Mouse (Mus musculus): ENCODE data around the gene Abr. TPM values are rescaled to one million over a fixed set of nuclear protein-coding genes. Genes with fewer than 3 reads are reported as not detected.

Abr gene
- polyA plus RNA-seq, 1 experiment from 2014 or later = 76.2 TPM

DNA sequence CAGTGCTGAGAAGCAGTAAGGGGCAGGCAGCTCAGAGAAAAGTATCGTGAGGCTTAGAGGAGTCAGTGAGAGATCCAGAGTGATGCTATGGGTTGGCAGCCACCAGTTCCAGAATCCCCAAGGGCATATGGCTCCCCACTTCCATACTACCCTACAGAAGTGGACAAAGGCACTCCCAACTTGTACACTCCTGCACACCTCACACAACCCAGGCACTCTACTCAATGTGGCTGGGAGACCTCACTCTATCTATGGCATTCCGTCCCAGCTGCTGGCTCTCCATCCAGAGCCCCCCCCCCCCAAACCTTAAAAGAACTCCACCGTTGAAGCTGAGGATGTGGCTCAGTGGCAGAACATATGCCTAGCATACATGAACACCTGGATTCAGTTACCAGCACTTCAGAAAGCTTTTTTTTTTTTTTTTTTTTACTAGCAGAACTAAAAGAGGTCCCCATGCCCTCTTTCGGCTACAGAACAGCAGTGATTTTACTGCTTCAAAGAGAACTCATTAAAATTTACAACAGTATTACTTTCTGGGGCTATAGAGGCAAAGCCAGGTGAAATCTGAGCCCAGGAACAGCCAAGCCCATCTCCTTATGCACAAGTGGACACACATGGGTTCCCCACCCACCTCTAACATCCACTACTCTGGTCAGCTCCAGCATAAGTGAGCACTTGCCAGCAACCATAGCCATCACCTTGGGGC lies 96.3 kb downstream of the Abr start:
- no peak overlapping the region for H3K4me2 ChIP-seq (replicated peaks)
- no peak overlapping the region for H3K27ac ChIP-seq
- ATAC-seq (ENCODE audit: low FRiP score, low read depth) = no peak
- H3K4me1 ChIP-seq = peaks cover 27% of the 10 kb centered on the region
- no peak overlapping the region for H3K4me3 ChIP-seq
- no peaks in the 10 kb centered on the region for H3K27me3 ChIP-seq (replicated peaks)
- H3K36me3 ChIP-seq = no peaks in the 10 kb centered on the region
- H3K9me3 ChIP-seq = no peaks in the 10 kb centered on the region
- H3K9ac ChIP-seq = no peak overlapping the region
- 68% methylated on average over 4 of the region's 4 CpGs for WGBS

- Histone ChIP-seq H3K27me3 (replicated peaks) (no peaks in the 10 kb centered on the region), H3K9me3 (no peaks in the 10 kb centered on the region), H3K36me3 (no peaks in the 10 kb centered on the region), H3K9ac (no peak overlapping the region), H3K27ac (no peak overlapping the region), H3K4me1 (peaks cover 25% of the 10 kb centered on the region), H3K4me2 (replicated peaks) (no peak overlapping the region), H3K4me3 (no peak overlapping the region)
- 12% methylated on average over 8 of the region's 8 CpGs for WGBS
- ATAC-seq (ENCODE audit: low FRiP score, low read depth) = peak; percentile 57
Measured at GRCm38 (mm10) chr11:76524947-76525346, 97.2 kb downstream of the Abr start.

DNA sequence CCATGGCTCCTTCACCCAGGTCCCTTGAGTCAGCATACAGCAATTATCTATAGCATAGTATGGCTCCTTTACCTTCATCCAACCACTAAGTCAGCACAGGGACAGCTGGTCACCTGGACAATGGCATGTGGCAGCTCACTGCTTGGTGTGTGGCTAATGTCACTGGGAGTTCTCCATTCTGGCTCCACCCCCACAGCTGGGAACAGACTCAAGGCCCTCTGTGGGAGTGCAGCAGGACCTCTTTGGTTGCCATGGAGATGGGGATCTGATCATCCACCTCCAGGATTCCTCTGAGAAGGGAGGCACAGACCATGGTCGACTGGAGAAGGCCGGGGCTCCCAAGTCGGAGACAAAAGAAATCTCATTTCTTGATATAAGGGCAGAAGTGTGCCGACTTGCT lies 98.8 kb downstream of the Abr start:
- no peak overlapping the region for H3K4me3 ChIP-seq
- ATAC-seq (ENCODE audit: low FRiP score, low read depth) = peak; percentile 66; the same call in 1 of the 2 replicates
- H3K9me3 ChIP-seq = no peaks in the 10 kb centered on the region
- no peak overlapping the region for H3K4me2 ChIP-seq (replicated peaks)
- no peak overlapping the region for H3K27ac ChIP-seq
- no peaks in the 10 kb centered on the region for H3K27me3 ChIP-seq (replicated peaks)
- WGBS = 24% methylated on average over 4 of the region's 4 CpGs
- no peak overlapping the region for H3K9ac ChIP-seq
- H3K36me3 ChIP-seq = no peaks in the 10 kb centered on the region
- H3K4me1 ChIP-seq = peaks cover 25% of the 10 kb centered on the region

DNA sequence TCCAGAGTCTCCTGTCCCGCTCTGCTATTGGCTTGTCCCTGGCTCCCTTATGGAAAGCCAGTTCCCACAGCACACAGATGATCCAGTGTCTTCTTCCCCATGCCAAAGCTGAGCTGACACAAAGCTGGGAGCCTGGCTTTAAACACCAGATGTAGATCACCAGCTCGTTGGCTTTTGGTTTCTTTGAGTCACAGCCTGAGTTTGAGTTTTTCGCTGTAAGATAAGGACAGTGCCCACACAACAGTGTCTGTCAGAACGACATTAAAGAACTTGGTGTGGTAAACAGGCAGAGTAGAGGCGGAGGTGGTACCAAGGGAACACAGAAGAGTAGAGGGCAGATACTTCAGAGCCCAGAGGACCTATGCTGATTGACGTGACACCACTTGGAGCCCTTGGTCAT lies 101.2 kb downstream of the Abr start:
- Histone ChIP-seq H3K4me2 (replicated peaks) (no peak overlapping the region), H3K9ac (no peak overlapping the region), H3K9me3 (no peaks in the 10 kb centered on the region), H3K4me3 (no peak overlapping the region), H3K27me3 (replicated peaks) (no peaks in the 10 kb centered on the region), H3K36me3 (no peaks in the 10 kb centered on the region), H3K4me1 (peaks cover 25% of the 10 kb centered on the region), H3K27ac (no peak overlapping the region)
- no peak for ATAC-seq (ENCODE audit: low FRiP score, low read depth)
- WGBS = 89% methylated on average over 6 of the region's 6 CpGs

DNA sequence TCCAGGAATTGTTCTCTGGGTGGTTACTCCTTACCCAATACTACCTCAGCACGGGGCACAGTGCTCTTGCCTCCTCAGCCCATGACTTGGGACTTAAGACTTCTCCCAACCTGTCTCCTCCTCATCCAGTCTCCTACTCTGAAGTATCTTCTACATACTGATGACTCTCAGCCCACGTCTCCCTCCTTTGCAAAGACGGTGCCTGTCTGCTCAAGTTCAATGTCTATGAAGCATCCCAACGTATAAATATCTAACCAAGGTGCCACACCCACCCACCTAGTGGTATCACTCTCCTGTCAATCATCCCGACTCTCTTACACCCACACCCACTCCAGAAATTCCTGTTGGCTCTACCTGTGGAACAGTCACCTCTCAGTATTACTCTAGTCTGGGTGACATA lies 103.5 kb downstream of the Abr start:
- peaks cover 9% of the 10 kb centered on the region for H3K4me1 ChIP-seq
- ATAC-seq (ENCODE audit: low FRiP score, low read depth) = no peak
- no peak overlapping the region for H3K9ac ChIP-seq
- 88% methylated on average over 5 of the region's 5 CpGs for WGBS
- no peaks in the 10 kb centered on the region for H3K9me3 ChIP-seq
- H3K4me3 ChIP-seq = no peak overlapping the region
- no peaks in the 10 kb centered on the region for H3K36me3 ChIP-seq
- no peak overlapping the region for H3K27ac ChIP-seq
- H3K27me3 ChIP-seq (replicated peaks) = no peaks in the 10 kb centered on the region
- no peak overlapping the region for H3K4me2 ChIP-seq (replicated peaks)

DNA sequence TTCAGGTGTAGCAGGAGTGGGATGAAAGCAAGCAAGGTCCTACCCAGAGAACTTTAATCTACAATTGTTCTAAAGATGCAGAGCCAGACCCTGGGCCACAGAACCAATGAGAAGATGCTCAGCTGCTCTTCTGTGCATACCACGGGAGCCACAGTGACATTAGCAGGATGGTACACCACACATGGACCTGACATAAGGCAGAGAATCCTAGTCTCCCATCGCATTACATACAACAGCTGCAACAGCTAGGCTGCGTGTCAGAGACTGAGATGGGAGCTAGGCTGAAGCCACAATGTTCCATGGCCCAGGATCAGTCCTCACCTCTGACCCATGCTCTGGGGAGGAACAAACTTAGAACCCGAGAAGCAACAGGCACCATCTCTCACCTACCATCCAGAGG lies 104.0 kb downstream of the Abr start:
- ATAC-seq (ENCODE audit: low FRiP score, low read depth) = no peak
- no peaks in the 10 kb centered on the region for H3K27me3 ChIP-seq (replicated peaks)

DNA sequence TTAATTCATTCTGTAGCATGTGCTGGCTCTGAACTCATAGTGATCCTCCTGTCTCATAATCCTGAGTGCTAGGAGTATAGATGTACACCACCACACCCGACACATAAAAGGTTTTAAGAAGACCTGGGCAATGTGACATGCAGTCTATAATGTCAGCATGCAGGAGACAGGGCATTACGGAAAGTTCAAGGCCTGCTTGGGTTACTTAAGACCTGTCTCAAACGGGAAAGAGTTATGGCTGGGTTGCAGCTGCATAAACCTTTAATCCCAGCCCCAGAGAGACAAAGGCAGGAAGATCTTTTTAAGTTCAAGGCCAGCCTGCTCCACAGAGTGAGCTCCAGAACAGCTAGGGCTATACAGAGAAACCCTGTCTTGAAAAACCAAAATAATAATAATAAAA lies 105.2 kb downstream of the Abr start:
- Histone ChIP-seq H3K27me3 (replicated peaks) (no peaks in the 10 kb centered on the region), H3K9me3 (no peaks in the 10 kb centered on the region), H3K4me1 (no peaks in the 10 kb centered on the region), H3K36me3 (no peaks in the 10 kb centered on the region), H3K9ac (no peak overlapping the region), H3K27ac (no peak overlapping the region), H3K4me3 (no peak overlapping the region), H3K4me2 (replicated peaks) (no peak overlapping the region)
- WGBS = 75% methylated on average over 3 of the region's 3 CpGs
- ATAC-seq (ENCODE audit: low FRiP score, low read depth) = no peak

More for the DNA sequence above, 104.0 kb downstream of the Abr start:
- Histone ChIP-seq H3K27ac (no peak overlapping the region), H3K4me1 (peaks cover 5% of the 10 kb centered on the region), H3K4me2 (replicated peaks) (no peak overlapping the region), H3K9me3 (no peaks in the 10 kb centered on the region), H3K9ac (no peak overlapping the region), H3K4me3 (no peak overlapping the region), H3K36me3 (no peaks in the 10 kb centered on the region)
- 90% methylated on average over 4 of the region's 4 CpGs for WGBS

GRCm38 (mm10) chr11:76515123-76515522 lies 107.0 kb downstream of the Abr start:
- H3K36me3 ChIP-seq = no peaks in the 10 kb centered on the region

DNA sequence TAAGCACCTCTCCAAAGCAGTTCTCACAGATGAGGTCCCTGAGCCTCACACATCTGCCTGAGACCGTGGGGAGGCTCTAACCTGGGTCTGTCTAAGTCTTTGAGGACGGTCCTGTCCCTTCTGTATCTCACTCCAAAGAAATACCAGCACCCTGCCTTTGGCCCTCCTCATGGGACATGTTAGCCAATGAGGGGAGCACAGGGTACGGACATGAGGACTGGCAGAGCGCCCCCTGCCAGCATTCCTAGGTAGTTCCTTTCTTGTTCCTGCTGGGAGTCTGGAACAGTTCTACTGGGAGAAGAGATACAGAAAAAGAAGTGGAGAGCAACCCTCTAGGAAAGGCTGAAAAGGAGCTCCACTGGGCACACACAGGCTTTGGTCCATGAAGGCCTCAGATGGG lies 111.1 kb downstream of the Abr start:
- 64% methylated on average over 4 of the region's 4 CpGs for WGBS
- Histone ChIP-seq H3K27ac (no peak overlapping the region), H3K4me1 (peaks cover 38% of the 10 kb centered on the region)

More at GRCm38 (mm10) chr11:76515123-76515522, 107.0 kb downstream of the Abr start:
- WGBS = 83% methylated on average over 11 of the region's 11 CpGs
- H3K4me3 ChIP-seq = no peak overlapping the region
- H3K9me3 ChIP-seq = no peaks in the 10 kb centered on the region
- ATAC-seq (ENCODE audit: low FRiP score, low read depth) = no peak
- H3K4me1 ChIP-seq = peaks cover 12% of the 10 kb centered on the region; the same call in 1 of the 2 replicates
- H3K4me2 ChIP-seq (replicated peaks) = no peak overlapping the region
- no peak overlapping the region for H3K27ac ChIP-seq
- H3K9ac ChIP-seq = no peak overlapping the region
- no peaks in the 10 kb centered on the region for H3K27me3 ChIP-seq (replicated peaks)

DNA sequence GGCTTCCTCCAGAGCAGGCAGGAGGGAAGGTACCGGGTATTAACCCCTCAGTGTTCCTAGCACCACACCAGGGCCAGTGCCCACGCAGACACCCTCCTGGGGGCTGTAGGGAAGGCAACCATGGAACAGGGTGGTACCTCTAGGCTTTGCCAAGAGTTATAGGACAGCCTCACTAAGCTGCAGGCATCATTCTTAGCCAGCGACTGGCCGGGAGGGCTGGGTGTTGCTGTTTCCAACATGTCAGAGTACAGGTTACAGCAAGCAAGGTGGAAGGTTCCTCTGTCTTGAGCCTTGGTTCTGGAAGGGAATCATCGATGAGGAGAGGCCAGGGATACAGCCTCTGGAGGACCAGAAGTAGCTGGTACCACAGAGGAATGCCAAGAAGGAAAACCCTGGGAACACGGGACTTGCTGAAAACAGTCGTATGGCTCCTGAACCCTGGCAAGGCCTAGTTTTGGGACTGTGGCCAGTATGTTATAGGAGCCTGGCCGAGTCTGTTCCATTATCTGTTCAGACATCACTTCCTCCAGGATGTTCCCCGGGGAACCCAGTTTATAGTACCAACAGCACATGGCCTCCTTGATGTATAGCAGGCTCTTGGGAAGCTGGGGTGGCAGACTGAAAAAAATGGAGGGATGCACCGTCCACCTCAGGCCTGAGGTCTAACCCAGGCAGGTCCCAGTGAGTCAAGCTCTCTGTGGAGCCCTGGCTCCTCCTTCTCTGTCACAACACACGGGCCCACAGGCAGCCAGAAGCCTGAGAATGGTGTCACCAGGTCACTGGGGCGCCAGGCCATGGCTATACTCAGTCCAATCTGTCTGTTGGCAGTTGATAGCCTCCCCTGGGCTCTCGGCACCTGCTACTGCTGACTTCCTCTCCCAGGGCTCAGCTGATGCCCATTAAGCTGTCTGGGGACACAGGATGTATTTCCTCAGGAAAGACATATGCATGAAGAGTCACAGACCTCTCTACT lies 112.1 kb downstream of the Abr start:
- Histone ChIP-seq H3K4me2 (replicated peaks) (no peak overlapping the region), H3K9ac (no peak overlapping the region), H3K27ac (no peak overlapping the region), H3K36me3 (no peaks in the 10 kb centered on the region), H3K4me1 (peaks cover 38% of the 10 kb centered on the region), H3K9me3 (no peaks in the 10 kb centered on the region), H3K27me3 (replicated peaks) (no peaks in the 10 kb centered on the region), H3K4me3 (no peak overlapping the region)
- 78% methylated on average over 13 of the region's 13 CpGs for WGBS
- no peak for ATAC-seq (ENCODE audit: low FRiP score, low read depth)

More for the DNA sequence above, 111.1 kb downstream of the Abr start:
- Histone ChIP-seq H3K27me3 (replicated peaks) (no peaks in the 10 kb centered on the region), H3K36me3 (no peaks in the 10 kb centered on the region), H3K4me3 (no peak overlapping the region), H3K9me3 (no peaks in the 10 kb centered on the region), H3K9ac (no peak overlapping the region), H3K4me2 (replicated peaks) (no peak overlapping the region)
- ATAC-seq (ENCODE audit: low FRiP score, low read depth) = no peak

- Histone ChIP-seq H3K9ac (no peak overlapping the region), H3K27me3 (replicated peaks) (no peaks in the 10 kb centered on the region), H3K4me3 (no peak overlapping the region), H3K27ac (no peak overlapping the region), H3K9me3 (no peaks in the 10 kb centered on the region), H3K4me1 (peaks cover 41% of the 10 kb centered on the region), H3K4me2 (replicated peaks) (no peak overlapping the region), H3K36me3 (no peaks in the 10 kb centered on the region)
- no peak for ATAC-seq (ENCODE audit: low FRiP score, low read depth)
- WGBS = 92% methylated on average over 32 of the region's 32 CpGs
Measured at GRCm38 (mm10) chr11:76508831-76509595, 113.1 kb downstream of the Abr start.

DNA sequence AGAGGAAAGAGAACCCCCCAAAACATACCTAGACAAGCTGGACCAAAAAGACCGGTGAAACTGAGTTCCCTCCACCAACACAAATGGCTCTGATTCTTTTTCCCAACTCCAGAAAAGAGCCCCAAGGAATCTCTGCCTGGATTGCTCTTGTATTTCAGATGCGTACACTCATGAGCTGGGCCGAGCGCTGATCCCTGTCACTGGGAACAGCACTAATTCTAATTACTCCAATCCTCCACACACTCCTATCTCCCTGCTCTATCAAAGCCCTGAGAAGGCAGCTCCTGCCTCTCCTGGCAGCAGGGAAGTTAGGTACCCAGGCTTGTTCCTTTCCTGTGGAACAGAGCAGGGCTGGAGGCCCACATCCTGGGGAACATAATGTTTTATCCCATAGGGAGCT lies 114.0 kb downstream of the Abr start:
- Histone ChIP-seq H3K27ac (peak overlapping the region; percentile 46; the same call in 1 of the 2 replicates), H3K27me3 (replicated peaks) (no peaks in the 10 kb centered on the region), H3K9ac (no peak overlapping the region), H3K4me3 (no peak overlapping the region), H3K4me2 (replicated peaks) (no peak overlapping the region), H3K4me1 (peaks cover 43% of the 10 kb centered on the region), H3K36me3 (no peaks in the 10 kb centered on the region), H3K9me3 (no peaks in the 10 kb centered on the region)
- no peak for ATAC-seq (ENCODE audit: low FRiP score, low read depth)
- 77% methylated on average over 4 of the region's 4 CpGs for WGBS
